Mouse (Mus musculus): ENCODE data around the gene Ctsk.
A peak's percentile ranks its signal among the peaks of the same experiment; 100 is the strongest.

The Ctsk gene

DNA sequence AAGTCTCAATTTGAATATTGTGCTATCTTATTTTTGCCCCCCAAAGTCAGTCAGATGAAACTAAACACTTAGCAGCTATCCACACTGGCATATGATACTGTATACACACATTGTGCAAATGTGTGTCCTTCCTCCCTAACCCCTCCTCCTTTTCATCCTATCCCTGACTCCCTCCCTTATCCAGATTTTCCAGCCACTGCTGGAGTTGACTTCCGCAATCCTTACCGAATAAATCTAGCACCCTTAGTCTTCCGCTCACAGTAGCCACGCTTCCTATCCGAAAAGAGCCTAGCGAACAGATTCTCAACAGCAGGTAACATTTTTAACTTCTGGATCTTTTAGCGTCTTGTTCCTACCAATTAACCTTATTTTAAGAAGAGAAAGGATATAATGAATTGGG is at the start of gene Ctsk:
TSS of gene Ctsk (plus strand) at position 233 of the 400 bp plus-strand sequence.
- DNase-seq = no peak

GRCm38 (mm10) chr3:95450408-95450807 is 48.6 kb upstream of the Ctsk start:
- DNase-seq = no peak

DNA sequence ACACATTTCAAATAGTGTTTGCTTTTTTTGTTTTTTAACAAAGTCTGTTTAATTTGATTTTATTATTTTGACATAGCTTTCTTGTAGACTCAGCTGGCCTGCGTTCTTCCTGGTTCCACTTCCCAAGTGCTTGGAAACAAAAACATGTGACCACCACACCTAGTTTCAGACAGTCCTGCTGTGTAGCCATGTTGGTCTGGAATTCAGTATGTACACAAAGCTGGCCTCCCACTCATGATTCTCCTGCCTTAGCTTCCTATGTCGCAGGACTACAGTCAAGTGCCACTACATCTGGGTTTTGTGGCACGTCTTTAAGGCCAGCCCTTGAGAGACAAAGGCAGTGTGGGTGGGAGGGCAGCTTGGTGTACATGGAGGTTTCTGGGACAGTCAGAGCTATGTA is 48.1 kb upstream of the Ctsk start:
- DNase-seq = no peak

- no peak for DNase-seq
These were observed 42.7 kb upstream of the Ctsk start for GRCm38 (mm10) chr3:95456367-95456766.

DNA sequence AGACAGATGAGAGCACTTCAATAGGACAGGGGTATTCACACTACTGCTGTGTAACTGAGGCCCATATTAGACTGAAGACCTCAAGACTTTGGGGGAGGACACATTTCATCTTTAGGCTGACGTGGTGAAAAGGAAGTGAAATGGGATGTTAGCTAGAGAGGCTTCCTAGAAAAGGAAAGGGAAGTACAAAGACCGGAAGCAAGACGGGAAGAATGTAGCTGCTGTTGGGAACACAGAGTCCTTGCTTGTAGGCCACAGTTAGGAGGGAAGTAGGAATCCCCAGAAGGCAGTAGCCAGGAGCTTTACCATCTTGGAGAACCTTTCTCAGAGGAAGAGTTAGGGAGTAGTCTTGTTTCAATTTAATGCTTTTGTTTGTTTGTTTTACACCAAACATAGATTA is 41.3 kb upstream of the Ctsk start:
- DNase-seq = no peak

DNA sequence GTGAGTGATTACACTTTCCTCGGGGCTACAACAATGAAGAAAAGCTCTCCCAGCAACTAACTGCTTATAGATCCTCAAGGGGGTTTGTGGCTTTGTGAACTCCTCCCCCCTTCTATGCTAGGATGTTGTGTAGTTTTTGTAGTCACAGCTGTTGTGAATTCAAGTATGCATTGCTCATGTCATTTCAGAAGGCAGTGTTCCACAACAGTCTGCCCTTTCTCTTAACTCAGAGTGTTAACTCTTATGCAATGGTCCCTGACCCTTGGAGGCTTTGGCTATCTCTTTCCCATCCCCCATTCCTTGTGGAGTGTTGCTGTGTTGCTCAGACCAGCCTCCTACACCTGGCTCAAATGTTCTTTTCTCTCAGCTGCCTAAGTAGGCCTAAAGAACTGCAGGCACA is 39.7 kb upstream of the Ctsk start:
- DNase-seq = no peak

DNA sequence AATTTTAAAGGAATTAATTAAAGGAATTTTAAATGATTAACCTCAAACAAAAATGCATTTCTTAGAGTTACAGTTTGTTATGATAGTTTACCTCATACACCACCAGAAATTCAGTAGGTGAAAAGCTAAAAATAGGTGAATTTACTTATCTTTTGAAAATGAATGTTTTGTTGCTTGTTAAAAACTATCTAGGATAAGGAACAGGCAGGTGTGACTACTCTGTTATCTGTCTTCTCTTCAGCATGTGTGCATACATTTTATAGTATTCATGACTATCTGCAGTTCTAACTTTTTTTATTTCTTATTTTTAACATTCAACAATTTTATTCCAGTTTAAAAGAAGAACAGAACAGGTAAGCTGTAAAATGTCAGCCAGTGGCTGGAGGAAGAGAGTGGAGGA is 35.2 kb upstream of the Ctsk start:
- DNase-seq = no peak

DNA sequence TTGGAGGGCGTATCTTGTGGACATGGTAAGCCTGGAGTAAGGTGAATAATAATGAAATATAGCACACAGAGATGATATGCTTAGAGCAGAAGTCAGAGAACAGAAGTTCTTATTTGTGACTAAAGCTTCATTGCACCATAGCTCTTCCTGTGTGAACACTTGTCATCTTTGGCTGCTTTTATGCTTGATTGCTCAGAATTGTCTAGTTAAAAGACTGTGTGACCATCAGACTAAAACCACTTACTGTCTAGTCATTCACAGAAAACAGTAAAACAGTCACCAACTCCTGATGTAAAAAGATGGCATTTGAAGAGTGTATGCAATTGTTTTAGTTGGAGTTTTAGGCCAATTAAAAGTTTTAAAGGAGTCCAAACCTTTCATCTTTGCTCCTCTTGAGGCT is 20.1 kb upstream of the Ctsk start:
- no peak for DNase-seq

DNA sequence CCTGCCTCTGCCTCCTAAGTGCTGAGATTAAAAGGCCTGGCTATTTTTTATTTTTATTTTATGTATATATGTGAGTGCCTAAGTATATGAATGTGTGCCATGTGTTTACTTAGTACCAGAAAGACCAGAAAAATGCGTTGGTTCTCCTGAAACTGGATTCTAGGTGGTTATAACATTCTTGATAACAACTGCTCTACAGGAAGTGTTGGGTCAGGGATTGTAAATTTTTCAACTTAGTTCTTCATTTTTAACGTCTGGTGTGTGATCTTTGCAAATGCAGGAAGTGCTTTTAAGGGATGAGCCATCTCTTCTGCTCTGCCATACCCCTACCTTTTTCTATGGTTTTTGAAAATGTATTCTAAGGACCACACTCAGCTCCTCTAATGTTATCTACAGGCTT is 12.6 kb upstream of the Ctsk start:
- DNase-seq = no peak

- no peak for DNase-seq
These were observed 10.4 kb upstream of the Ctsk start for GRCm38 (mm10) chr3:95488679-95489078.

- no peak for DNase-seq
These were observed 8.8 kb upstream of the Ctsk start for GRCm38 (mm10) chr3:95490238-95490637.

- peak in 1 of 2 experiments; percentile 48 for DNase-seq
These were observed 4.7 kb upstream of the Ctsk start for GRCm38 (mm10) chr3:95494342-95494741.

DNA sequence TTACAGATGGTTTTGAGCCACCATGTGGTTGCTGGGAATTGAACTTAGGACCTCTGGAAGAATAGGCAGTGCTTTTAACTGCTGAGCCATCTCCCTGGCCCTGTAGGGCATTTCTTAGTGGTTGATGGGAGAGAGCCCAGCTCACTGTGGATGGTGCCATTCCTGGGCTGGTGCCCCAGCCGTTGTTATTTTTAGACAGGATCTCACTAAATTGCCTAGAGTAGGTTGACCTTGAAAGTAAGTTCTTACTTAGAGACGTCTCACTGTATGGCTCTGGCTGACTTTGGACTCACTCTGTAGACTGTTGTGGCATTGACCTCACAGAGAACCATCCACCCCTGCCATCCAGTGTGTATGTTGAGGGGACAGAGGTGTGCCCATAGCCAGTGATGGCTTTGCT is 827 bp upstream of the Ctsk start:
- no peak for DNase-seq

GRCm38 (mm10) chr3:95499496-95500140 is 562 bp downstream of the Ctsk start:
- DNase-seq = no peak

- DNase-seq = no peak
These were observed 3.3 kb downstream of the Ctsk start for GRCm38 (mm10) chr3:95502312-95502711.

DNA sequence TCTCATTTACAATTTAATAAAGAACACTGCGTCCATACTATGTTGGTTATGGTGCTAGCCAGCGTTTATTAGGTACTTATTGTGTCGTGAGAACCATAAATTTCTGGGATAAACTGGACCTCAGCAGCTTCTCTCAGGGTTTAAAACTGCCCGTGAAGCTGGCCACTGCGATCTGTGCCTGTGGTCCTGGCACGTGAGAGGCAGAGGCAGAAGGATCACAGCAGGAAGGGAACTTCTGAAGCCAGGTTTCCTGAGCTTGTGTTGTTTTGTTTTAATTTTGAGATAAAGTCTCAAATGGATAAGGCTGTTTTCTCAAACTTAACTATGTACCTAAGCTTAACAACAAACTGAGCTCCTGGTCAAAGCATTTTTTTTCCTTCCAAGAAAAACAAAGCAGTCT is 10.3 kb downstream of the Ctsk start:
- no peak for DNase-seq

DNA sequence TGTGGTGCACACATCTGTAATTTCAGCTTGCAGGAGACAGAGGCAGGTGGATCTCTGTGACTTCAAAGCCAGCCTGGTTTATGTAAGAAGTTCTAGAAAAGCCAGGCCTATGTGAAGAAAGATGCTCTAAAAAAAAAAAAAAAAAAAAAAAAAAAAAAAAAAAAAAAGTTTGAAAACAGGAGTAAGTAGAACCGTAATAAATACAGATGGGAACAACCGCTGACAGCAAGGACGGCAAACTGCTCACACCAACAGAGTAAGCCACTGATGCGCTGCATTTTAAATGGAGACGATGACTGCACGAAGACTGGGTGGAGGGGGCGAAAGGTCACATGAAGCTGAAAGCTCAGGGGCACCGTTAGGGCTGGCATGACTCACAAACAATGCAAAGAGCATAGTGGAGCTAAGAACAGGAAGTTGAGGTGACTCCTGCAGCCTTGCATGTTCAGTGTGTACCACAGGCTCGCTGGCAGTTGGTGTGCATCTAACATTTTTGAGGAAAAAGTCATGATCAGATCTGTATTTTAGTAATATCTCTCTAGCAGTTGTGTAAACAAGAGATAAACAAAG is 12.6 kb downstream of the Ctsk start:
- DNase-seq = no peak

GRCm38 (mm10) chr3:95516614-95517041 is 17.6 kb downstream of the Ctsk start:
- no peak for DNase-seq

GRCm38 (mm10) chr3:95517493-95517898 is 18.4 kb downstream of the Ctsk start:
- peak; percentile 37 to 73 for DNase-seq

GRCm38 (mm10) chr3:95518891-95519290 is 19.8 kb downstream of the Ctsk start:
- no peak for DNase-seq

DNA sequence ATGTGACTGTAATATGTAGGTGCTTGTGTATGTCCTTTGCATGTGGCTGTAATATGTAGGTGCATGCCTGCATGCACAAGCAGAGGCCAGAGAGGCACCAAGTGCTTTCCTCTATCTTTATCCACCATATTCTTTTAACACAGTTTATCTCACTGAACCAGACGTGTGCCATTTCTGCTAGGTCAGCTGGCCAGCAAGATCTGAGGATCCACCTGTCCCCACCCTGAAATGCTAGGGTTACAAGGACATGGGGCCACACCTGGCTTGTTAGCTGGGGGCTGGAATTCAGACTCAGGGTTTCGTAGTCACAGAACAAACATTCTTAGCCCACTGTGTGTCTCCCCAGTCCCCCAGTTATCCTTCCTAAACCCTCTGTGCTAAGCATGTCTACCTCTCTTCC is 20.3 kb downstream of the Ctsk start:
- no peak for DNase-seq

- no peak for DNase-seq
These were observed 21.0 kb downstream of the Ctsk start for GRCm38 (mm10) chr3:95520100-95520499.

GRCm38 (mm10) chr3:95521168-95521567 is 22.1 kb downstream of the Ctsk start:
- DNase-seq = no peak

DNA sequence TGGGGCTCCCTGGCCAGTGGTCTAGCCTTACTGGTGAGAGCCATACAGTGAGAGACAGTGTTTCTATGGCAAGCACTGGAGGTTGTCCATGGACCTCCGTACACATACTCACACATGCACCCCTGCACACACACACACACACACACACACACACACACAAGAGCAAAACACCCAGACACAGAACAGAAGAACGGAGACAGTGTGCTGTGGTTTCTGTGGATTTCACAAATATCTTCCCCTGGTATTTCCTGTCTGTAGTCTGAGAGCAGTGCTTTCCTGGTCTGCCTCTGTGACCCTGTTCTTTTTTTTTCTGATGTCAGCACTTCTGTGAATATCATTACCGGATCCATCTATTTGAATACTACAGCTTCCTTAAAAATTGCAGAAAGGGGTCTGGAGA is 24.6 kb downstream of the Ctsk start:
- peak in 1 of 2 experiments; percentile 12 for DNase-seq

GRCm38 (mm10) chr3:95524673-95525072 is 25.6 kb downstream of the Ctsk start:
- peak in 1 of 2 experiments; percentile 18 for DNase-seq
